Mouse (Mus musculus) thymus, postnatal 4 days (tissue): Measurements from ENCODE around the gene Vmn2r55.
"Not testable (repeated sequence)": the region's sequence is repeated elsewhere in the genome, so short reads cannot be mapped to it uniquely, and the experiment has no call there.

Experiments used
- DNase-seq: peaks from one replicate; pipeline ENCODE4 v3.0.0; 2021

Gene Vmn2r55

DNA sequence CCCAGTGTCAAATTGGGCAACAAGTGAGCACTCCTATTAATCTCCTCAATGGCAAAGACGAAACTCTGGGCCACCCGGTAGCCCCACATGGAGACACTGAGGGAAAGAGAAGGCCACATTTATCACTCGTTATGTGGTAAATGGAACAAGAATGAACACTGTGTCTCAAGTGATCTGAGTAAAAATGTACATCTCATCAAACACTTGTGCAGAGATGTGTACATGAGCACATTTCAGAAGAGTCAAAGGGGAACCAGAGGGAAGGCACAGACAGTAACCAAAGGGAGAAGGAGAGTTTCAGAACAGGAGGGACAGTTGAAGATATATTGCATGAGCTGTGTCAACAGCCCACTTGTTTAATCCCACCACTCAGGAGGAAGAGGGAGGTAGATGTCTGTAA, at the start of gene Vmn2r55:
Gene Vmn2r55, minus strand, starts transcription at position 101 of the 400 bp plus-strand sequence.
- DNase-seq, result not testable (repeated sequence)

DNA sequence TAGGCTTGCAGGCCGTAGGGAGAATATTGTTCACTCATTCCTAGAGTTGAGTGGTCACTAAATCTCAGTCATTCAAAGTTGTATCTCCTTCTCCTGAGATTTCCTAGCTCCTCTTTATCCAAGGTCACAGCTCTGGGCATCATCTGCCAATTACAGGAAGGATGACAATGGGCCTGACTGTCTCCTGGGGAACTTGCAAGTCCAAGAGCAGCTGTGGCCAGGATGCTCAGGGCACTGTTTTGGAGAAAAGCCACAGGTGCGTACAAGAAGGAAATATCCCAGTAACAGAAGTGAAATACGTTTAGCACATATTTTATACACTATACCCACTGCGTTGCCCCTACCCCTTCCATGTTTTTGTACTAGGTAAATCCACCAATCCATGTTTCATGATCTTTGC, 44.6 kb downstream of the Vmn2r55 start, which contains the start of gene Vmn2r54:
Gene Vmn2r54, minus strand, starts transcription at position 101 of the 400 bp plus-strand sequence.
- not testable (repeated sequence) for DNase-seq

DNA sequence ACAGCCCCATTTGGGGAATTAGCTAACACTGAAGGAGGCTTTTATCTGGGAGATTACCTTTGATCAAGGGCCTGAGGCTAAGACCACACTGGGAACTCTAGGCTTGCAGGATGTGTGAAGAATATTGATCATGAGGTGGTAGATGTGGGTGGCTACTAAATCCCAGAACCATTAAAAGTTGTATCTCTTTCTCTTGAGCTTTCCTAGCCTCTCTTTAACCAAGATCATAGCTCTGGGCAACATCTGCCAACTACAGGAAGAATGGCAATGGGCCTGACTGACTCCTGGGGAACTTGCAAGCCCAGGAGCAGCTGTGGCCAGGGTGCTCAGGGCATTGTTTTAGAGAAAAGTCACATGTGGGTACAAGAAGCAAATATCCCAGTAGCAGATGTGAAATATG, 76.1 kb downstream of the Vmn2r55 start, which contains the start of gene Vmn2r53:
Gene Vmn2r53, minus strand, starts transcription at position 101 of the 400 bp plus-strand sequence.
- no peak for DNase-seq
